Mouse (Mus musculus) neural tube, embryonic 12.5 days (tissue): Measurements from ENCODE around the gene Lag3. TPM values are rescaled to one million over a fixed set of nuclear protein-coding genes. Genes with fewer than 3 reads are reported as not detected.

ENCODE experiments used
- ATAC-seq: fragments of 200-750 bp; cut with Nextera tagmentation; 2 replicates; pipeline ENCODE4 v1.8.0; 2017; ENCODE audit warnings: low read depth, mild to moderate bottlenecking, moderate TSS enrichment, moderate library complexity; ENCODE audit not compliant: low FRiP score
- H3K27ac ChIP-seq: fragments of 300-500 bp; sonication (generic); 2 replicates; pipeline ENCODE4 v1.5.1; 2016
- H3K27me3 ChIP-seq: fragments of 300-500 bp; sonication (generic); replicated peaks from 2 replicates; pipeline ENCODE4 v1.6.1; 2016; ENCODE audit warnings: mild to moderate bottlenecking
- H3K36me3 ChIP-seq: fragments of 300-500 bp; sonication (generic); 2 replicates; pipeline ENCODE4 v1.6.1; 2016; ENCODE audit warnings: mild to moderate bottlenecking
- H3K4me1 ChIP-seq: fragments of 300-500 bp; sonication (generic); 2 replicates; pipeline ENCODE4 v1.6.1; 2016
- H3K4me2 ChIP-seq: fragments of 300-500 bp; sonication (generic); replicated peaks from 2 replicates; pipeline ENCODE4 v1.6.1; 2016; ENCODE audit warnings: mild to moderate bottlenecking
- H3K4me3 ChIP-seq: fragments of 300-500 bp; sonication (generic); 2 replicates; pipeline ENCODE4 v1.5.1; 2016
- H3K9ac ChIP-seq: fragments of 300-500 bp; sonication (generic); 2 replicates; pipeline ENCODE4 v1.6.1; 2016; ENCODE audit warnings: mild to moderate bottlenecking
- H3K9me3 ChIP-seq: fragments of 300-500 bp; sonication (generic); 2 replicates; pipeline ENCODE4 v1.6.1; 2016; ENCODE audit warnings: mild to moderate bottlenecking
- WGBS: fragments of 180-500 bp; shearing (Covaris S2); methylation state at CpG from one replicate; pipeline ENCODE4 v1.1.7; 2016; 5-methylcytosine and 5-hydroxymethylcytosine counted together
- polyA plus RNA-seq: library from polyadenylated mRNA; unstranded; fragments of >200 nt; fragmentation: Nextera tagmentation; extraction: Ambion mirVana; gene quantifications from 2 replicates; pipeline ENCODE4 v1.2.1, GENCODE M21; 2016

The Lag3 gene
- polyA plus RNA-seq: 1.8 and 2.2 TPM in 2 replicates

- peaks cover 24% of the 10 kb centered on the region for H3K36me3 ChIP-seq
- WGBS: 19% methylated on average over 13 of the region's 13 CpGs
- no peak within 1 kb of the TSS for H3K27ac ChIP-seq
- no peaks in the 10 kb centered on the region for H3K9me3 ChIP-seq
- peaks cover 45% of the 10 kb centered on the region for H3K4me1 ChIP-seq
- no peak within 1 kb of the TSS for H3K9ac ChIP-seq
- 0 out of 2 replicates have a peak within 1 kb of the TSS, but pooled peaks have one; percentile 14 for H3K4me2 ChIP-seq
- ATAC-seq: no peak
- no peak within 1 kb of the TSS for H3K4me3 ChIP-seq
- H3K27me3 ChIP-seq: peaks cover 16% of the 10 kb centered on the region
Measured at GRCm38 (mm10) chr6:124911533-124912218, at the start of gene Lag3. Lag3 (minus strand) TSS chr6:124911705.

- Histone ChIP-seq H3K27ac (no peak overlapping the region), H3K4me2 (no peak overlapping the region), H3K9ac (no peak overlapping the region), H3K4me3 (no peak overlapping the region), H3K4me1 (peaks cover 8% of the 10 kb centered on the region), H3K9me3 (no peaks in the 10 kb centered on the region), H3K36me3 (peaks cover 59% of the 10 kb centered on the region), H3K27me3 (no peaks in the 10 kb centered on the region)
- WGBS: 95% methylated on average over 12 of the region's 12 CpGs
- ATAC-seq: no peak
Measured at GRCm38 (mm10) chr6:124961021-124961420, 49.5 kb upstream of the Lag3 start.

- Histone ChIP-seq H3K36me3 (peaks cover 65% of the 10 kb centered on the region), H3K9ac (no peak overlapping the region), H3K4me1 (peaks cover 7% of the 10 kb centered on the region), H3K27ac (no peak overlapping the region), H3K4me2 (no peak overlapping the region), H3K9me3 (no peaks in the 10 kb centered on the region), H3K4me3 (no peak overlapping the region), H3K27me3 (no peaks in the 10 kb centered on the region)
- WGBS: 88% methylated on average over 13 of the region's 13 CpGs
- ATAC-seq: no peak
Measured at GRCm38 (mm10) chr6:124959960-124960359, 48.5 kb upstream of the Lag3 start.

DNA sequence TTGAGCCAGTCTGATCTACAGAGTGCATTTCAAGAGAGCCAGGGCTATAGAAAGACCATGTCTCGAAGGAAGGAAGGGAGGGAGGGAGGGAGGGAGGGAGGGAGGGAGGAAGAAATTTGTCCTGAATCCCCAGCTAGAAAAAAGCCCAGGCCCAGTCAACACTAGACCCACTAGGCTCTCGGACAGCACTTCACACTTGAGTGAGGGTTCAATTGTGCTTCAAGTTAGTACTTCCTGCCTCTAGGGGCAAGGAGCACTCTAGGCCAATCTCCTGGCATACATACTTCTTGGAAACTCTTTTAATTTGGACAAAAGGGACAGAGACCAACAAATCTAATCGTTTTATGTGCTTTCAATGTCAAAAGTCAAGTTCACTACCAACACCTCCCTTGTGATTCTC is 46.6 kb upstream of the Lag3 start:
- H3K36me3 ChIP-seq: peaks cover 71% of the 10 kb centered on the region
- H3K27ac ChIP-seq: no peak overlapping the region
- 82% methylated on average over 3 of the region's 3 CpGs for WGBS
- no peak overlapping the region for H3K9ac ChIP-seq
- H3K4me1 ChIP-seq: no peaks in the 10 kb centered on the region
- no peak overlapping the region for H3K4me3 ChIP-seq
- no peaks in the 10 kb centered on the region for H3K27me3 ChIP-seq
- H3K9me3 ChIP-seq: no peaks in the 10 kb centered on the region
- no peak for ATAC-seq
- no peak overlapping the region for H3K4me2 ChIP-seq

DNA sequence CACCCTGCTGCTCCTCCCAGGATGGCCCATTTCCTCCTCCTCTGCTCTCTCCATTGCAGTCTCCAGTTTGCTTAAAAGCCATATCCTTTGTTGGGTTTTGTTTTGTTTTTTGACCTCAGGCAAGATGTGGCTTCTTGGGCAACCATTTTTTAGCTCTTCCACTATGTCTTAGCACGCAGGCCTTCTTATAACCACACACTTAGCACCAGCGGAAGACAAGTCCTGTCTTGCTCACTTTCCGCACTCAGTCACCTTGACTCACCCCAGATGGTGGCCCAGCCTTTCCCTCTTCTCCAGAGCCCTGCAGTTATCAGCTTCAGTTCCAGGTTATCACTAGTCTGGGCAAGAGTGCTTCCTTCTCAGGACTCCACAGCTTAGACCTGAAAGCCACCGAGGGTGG is 43.7 kb upstream of the Lag3 start:
- 92% methylated on average over 4 of the region's 4 CpGs for WGBS
- H3K4me2 ChIP-seq: no peak overlapping the region

GRCm38 (mm10) chr6:124953991-124954715 is 42.6 kb upstream of the Lag3 start:
- H3K9ac ChIP-seq: no peak overlapping the region
- H3K27me3 ChIP-seq: no peaks in the 10 kb centered on the region
- ATAC-seq: no peak
- no peak overlapping the region for H3K27ac ChIP-seq
- H3K36me3 ChIP-seq: peaks cover 37% of the 10 kb centered on the region
- no peaks in the 10 kb centered on the region for H3K4me1 ChIP-seq
- H3K4me3 ChIP-seq: no peak overlapping the region
- H3K9me3 ChIP-seq: no peaks in the 10 kb centered on the region
- WGBS: 90% methylated on average over 2 of the region's 2 CpGs
- no peak overlapping the region for H3K4me2 ChIP-seq

More for the DNA sequence above, 43.7 kb upstream of the Lag3 start:
- H3K36me3 ChIP-seq: peaks cover 48% of the 10 kb centered on the region
- H3K4me1 ChIP-seq: no peaks in the 10 kb centered on the region
- H3K4me3 ChIP-seq: no peak overlapping the region
- no peak overlapping the region for H3K27ac ChIP-seq
- no peaks in the 10 kb centered on the region for H3K9me3 ChIP-seq
- no peaks in the 10 kb centered on the region for H3K27me3 ChIP-seq
- no peak overlapping the region for H3K9ac ChIP-seq
- no peak for ATAC-seq

GRCm38 (mm10) chr6:124943526-124943925 is 32.0 kb upstream of the Lag3 start:
- no peak overlapping the region for H3K4me2 ChIP-seq
- no peaks in the 10 kb centered on the region for H3K4me1 ChIP-seq
- WGBS: 91% methylated on average over 3 of the region's 3 CpGs
- no peaks in the 10 kb centered on the region for H3K27me3 ChIP-seq
- no peak overlapping the region for H3K27ac ChIP-seq
- no peak overlapping the region for H3K4me3 ChIP-seq
- H3K36me3 ChIP-seq: peaks cover 13% of the 10 kb centered on the region
- no peaks in the 10 kb centered on the region for H3K9me3 ChIP-seq
- ATAC-seq: no peak
- no peak overlapping the region for H3K9ac ChIP-seq

DNA sequence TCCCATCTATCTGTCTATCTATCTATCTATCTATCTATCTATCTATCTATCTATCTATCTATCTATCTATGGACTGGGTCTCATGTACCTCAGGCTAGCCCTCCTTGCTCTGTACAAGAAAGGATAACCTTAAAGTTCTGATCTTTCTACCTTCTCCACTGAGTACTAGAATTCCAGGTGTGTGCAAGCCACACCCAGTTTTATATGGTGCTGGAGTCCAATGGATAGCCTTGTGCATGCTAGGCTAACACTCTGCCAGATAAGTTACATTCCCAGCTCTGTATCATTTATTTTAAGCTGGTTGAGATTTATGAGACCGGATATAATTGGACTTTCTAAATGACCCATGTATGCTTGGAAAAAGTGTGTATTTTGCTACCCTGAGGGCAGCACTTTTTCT is 30.2 kb upstream of the Lag3 start:
- WGBS: 93% methylated on average over 1 of the region's 1 CpGs
- no peak for ATAC-seq
- H3K27me3 ChIP-seq: no peaks in the 10 kb centered on the region
- no peaks in the 10 kb centered on the region for H3K9me3 ChIP-seq
- no peak overlapping the region for H3K4me3 ChIP-seq
- no peaks in the 10 kb centered on the region for H3K4me1 ChIP-seq
- H3K27ac ChIP-seq: no peak overlapping the region
- no peak overlapping the region for H3K4me2 ChIP-seq
- peaks cover 27% of the 10 kb centered on the region for H3K36me3 ChIP-seq
- no peak overlapping the region for H3K9ac ChIP-seq

GRCm38 (mm10) chr6:124938554-124938953 is 27.0 kb upstream of the Lag3 start:
- no peaks in the 10 kb centered on the region; the same call in 1 of the 2 replicates for H3K4me1 ChIP-seq
- H3K9ac ChIP-seq: no peak overlapping the region
- H3K4me3 ChIP-seq: no peak overlapping the region
- ATAC-seq: no peak
- no peak overlapping the region for H3K4me2 ChIP-seq
- no peaks in the 10 kb centered on the region for H3K9me3 ChIP-seq
- H3K27ac ChIP-seq: no peak overlapping the region
- no peaks in the 10 kb centered on the region for H3K27me3 ChIP-seq
- WGBS: 94% methylated on average over 7 of the region's 7 CpGs
- peaks cover 58% of the 10 kb centered on the region for H3K36me3 ChIP-seq

- Histone ChIP-seq H3K4me2 (no peak overlapping the region), H3K36me3 (peaks cover 66% of the 10 kb centered on the region), H3K27ac (no peak overlapping the region), H3K4me1 (peaks cover 5% of the 10 kb centered on the region), H3K9me3 (no peaks in the 10 kb centered on the region), H3K27me3 (no peaks in the 10 kb centered on the region), H3K4me3 (no peak overlapping the region), H3K9ac (no peak overlapping the region)
- 92% methylated on average over 2 of the region's 2 CpGs for WGBS
- ATAC-seq: no peak
Measured at GRCm38 (mm10) chr6:124937493-124937892, 26.0 kb upstream of the Lag3 start.

- H3K4me2 ChIP-seq: no peak overlapping the region
- peaks cover 67% of the 10 kb centered on the region for H3K36me3 ChIP-seq
- no peaks in the 10 kb centered on the region for H3K27me3 ChIP-seq
- H3K9me3 ChIP-seq: no peaks in the 10 kb centered on the region
- H3K9ac ChIP-seq: no peak overlapping the region
- no peak overlapping the region for H3K27ac ChIP-seq
- ATAC-seq: no peak
- H3K4me3 ChIP-seq: no peak overlapping the region
- H3K4me1 ChIP-seq: peaks cover 11% of the 10 kb centered on the region
- WGBS: 79% methylated on average over 1 of the region's 1 CpGs
Measured at GRCm38 (mm10) chr6:124936681-124937080, 25.2 kb upstream of the Lag3 start.

DNA sequence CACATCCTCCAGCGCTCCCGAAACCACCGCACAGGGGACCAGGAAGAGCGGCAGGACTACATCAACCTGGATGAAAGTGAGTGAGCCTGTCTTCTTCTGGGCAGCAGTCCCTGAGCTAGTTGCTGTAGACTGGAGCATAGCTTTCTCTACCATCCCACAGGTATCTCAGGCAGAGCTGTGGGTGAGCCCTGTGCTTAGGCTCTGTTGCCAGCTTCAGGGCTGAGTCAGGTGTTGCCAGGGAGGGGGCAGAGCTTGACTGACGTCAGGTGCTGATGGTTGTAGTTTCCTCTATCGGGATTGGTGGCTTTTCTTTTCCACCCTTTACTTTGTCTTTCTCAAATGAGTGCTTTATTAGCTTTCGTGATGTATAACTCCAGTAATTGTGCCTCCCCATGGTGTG is 23.2 kb upstream of the Lag3 start:
- Histone ChIP-seq H3K9me3 (no peaks in the 10 kb centered on the region), H3K36me3 (peaks cover 62% of the 10 kb centered on the region), H3K4me1 (peaks cover 20% of the 10 kb centered on the region), H3K4me2 (no peak overlapping the region), H3K9ac (no peak overlapping the region), H3K27me3 (no peaks in the 10 kb centered on the region), H3K4me3 (no peak overlapping the region), H3K27ac (no peak overlapping the region)
- ATAC-seq: no peak
- WGBS: 94% methylated on average over 7 of the region's 7 CpGs
